Mouse (Mus musculus) intestine, embryonic 14.5 days (tissue): ENCODE measurements around the gene Dscam. TPM values are rescaled to one million over a fixed set of nuclear protein-coding genes. Genes with fewer than 3 reads are reported as not detected.

Source experiments
- ATAC-seq: fragments of 200-750 bp; cut with Nextera tagmentation; replicated peaks from 2 replicates; pipeline ENCODE4 v1.8.0; 2017; ENCODE audit warnings: low read depth, moderate number of reproducible peaks, moderate TSS enrichment, moderate library complexity; ENCODE audit not compliant: low FRiP score, low TSS enrichment
- DNase-seq: peaks from one replicate; pipeline ENCODE4 v3.0.0-alpha.2; 2018; ENCODE audit warnings: low spot score
- H3K27ac ChIP-seq: fragments of 300-500 bp; sonication (generic); 2 replicates; pipeline ENCODE4 v1.5.1; 2014; ENCODE audit warnings: low read depth, mild to moderate bottlenecking, control low read depth
- H3K27me3 ChIP-seq: fragments of 300-500 bp; sonication (generic); replicated peaks from 2 replicates; pipeline ENCODE4 v1.6.1; 2014; ENCODE audit warnings: low read length, control low read depth; ENCODE audit not compliant: control insufficient read depth, insufficient read depth
- H3K36me3 ChIP-seq: fragments of 300-500 bp; sonication (generic); 2 replicates; pipeline ENCODE4 v1.6.1; 2014; ENCODE audit warnings: low read length, control low read depth; ENCODE audit not compliant: control insufficient read depth, insufficient read depth
- H3K4me1 ChIP-seq: fragments of 300-500 bp; sonication (generic); replicated peaks from 2 replicates; pipeline ENCODE4 v1.6.1; 2014; ENCODE audit warnings: low read length, control low read depth, mixed read lengths; ENCODE audit not compliant: control insufficient read depth, insufficient read depth
- H3K4me2 ChIP-seq: fragments of 300-500 bp; sonication (generic); 2 replicates; pipeline ENCODE4 v1.6.1; 2014; ENCODE audit warnings: low read length
- H3K4me3 ChIP-seq: fragments of 300-500 bp; sonication (generic); 2 replicates; pipeline ENCODE4 v1.5.1; 2014; ENCODE audit warnings: low read depth, low read length, control low read depth, mixed read lengths
- H3K9ac ChIP-seq: fragments of 300-500 bp; sonication (generic); 2 replicates; pipeline ENCODE4 v1.6.1; 2014; ENCODE audit warnings: mild to moderate bottlenecking, low read length
- H3K9me3 ChIP-seq: fragments of 300-500 bp; sonication (generic); 2 replicates; pipeline ENCODE4 v1.6.1; 2016; ENCODE audit warnings: low read length, control low read depth; ENCODE audit not compliant: control insufficient read depth
- WGBS: fragments of 180-500 bp; shearing (Covaris S2); extraction: QIAGEN DNeasy Blood & Tissue Kit; methylation state at CpG from one replicate; pipeline ENCODE4 v1.1.7; 2014; 5-methylcytosine and 5-hydroxymethylcytosine counted together
- polyA plus RNA-seq: library from polyadenylated mRNA; unstranded; fragments of >200 nt; fragmentation: Nextera tagmentation; extraction: Ambion mirVana; gene quantifications from 2 replicates; pipeline ENCODE4 v1.2.1, GENCODE M21; 2014

Gene Dscam
- polyA plus RNA-seq, 1 experiment from 2014 or later: 0.37 TPM

DNA sequence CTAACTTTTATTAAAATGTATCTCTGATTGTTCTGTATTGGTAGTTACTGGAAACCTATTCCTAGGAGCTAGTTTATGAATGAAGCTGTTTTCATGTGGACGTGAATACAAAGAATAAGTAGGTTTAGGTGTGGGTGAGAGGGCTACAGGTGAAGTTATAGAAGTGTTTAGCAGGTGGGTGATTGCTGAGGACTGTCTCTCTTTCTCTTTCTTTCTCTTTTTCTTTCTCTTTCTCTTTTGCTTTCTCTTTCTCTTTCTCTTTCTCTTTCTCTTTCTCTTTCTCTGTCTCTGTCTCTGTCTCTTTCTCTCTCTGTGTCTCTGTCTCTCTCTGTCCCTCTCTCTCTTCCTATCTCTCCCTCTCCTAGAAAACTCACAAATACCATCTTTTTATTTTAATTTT, 20.1 kb upstream of the Dscam start:
- Histone ChIP-seq H3K4me3 (no peak overlapping the region), H3K4me1 (no peaks in the 10 kb centered on the region), H3K27ac (no peak overlapping the region), H3K9me3 (no peaks in the 10 kb centered on the region), H3K36me3 (no peaks in the 10 kb centered on the region), H3K9ac (no peak overlapping the region), H3K27me3 (no peaks in the 10 kb centered on the region), H3K4me2 (no peak overlapping the region)
- DNase-seq: no peak
- 93% methylated on average over 1 of the region's 1 CpGs for WGBS
- ATAC-seq: no peak

DNA sequence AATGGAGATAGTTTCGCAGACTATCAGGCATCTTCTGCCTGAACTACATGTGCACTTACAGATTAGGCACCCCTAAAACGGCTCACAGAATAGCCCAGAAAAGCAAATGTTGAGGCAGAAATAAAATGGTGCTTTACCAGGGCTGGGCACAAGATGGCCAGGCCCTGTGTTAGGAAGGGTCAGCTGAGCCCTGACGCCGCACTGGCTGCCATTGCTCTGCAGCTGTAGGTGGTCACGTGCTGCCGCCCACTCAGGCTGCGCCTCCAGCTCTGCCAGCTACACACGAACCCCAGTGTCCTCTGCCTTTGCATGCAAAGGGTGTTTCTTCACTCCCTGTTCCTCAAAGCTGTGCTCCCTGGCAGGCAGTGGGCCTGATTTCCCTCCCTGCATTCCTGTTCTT, 948 bp upstream of the Dscam start:
- Histone ChIP-seq H3K9me3 (no peaks in the 10 kb centered on the region), H3K4me3 (no peak overlapping the region), H3K4me2 (no peak overlapping the region), H3K27ac (no peak overlapping the region), H3K27me3 (peaks cover 58% of the 10 kb centered on the region), H3K4me1 (no peaks in the 10 kb centered on the region), H3K9ac (no peak overlapping the region), H3K36me3 (no peaks in the 10 kb centered on the region)
- DNase-seq (no peak), ATAC-seq (no peak)
- WGBS: 58% methylated on average over 8 of the region's 8 CpGs

DNA sequence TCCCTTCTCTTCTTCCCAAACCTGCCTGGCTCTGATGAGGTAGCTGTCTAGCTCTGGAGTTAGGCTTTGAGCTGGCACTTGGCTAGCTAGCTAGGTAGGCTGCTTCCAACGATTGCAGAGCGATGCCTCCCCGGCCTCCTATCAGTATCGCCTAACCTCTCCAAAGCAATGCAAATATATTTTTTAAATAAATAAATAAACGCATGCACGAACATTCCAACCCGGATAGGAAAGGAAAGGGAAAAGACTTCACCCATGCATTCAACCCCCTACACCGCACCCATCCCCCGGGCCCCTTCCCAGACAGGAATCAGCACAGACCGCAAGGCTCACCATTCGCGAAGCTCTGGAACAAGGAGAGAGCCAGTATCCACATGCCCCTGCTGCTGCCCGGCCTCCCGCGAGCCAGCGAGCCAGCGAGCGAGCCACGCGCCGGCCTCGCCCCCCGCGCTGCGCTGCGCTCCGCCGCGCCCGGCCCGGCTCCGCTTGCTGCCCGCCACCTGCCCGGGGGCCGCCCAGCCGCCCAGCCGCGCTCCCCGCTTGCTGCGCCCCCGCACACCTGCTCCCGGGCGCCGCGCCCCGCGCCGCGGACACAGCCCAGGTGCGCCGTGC, 545 bp downstream of the Dscam start:
- H3K4me3 ChIP-seq: peak overlapping the region; percentile 45
- no peaks in the 10 kb centered on the region for H3K36me3 ChIP-seq
- peak; percentile 71 for DNase-seq
- no peak overlapping the region for H3K27ac ChIP-seq
- WGBS: 1% methylated on average over 46 of the region's 51 CpGs
- peak overlapping the region; percentile 83 for H3K4me2 ChIP-seq
- peak; percentile 21; the same call in 1 of the 2 replicates for ATAC-seq
- peak overlapping the region; percentile 22; the same call in 1 of the 2 replicates for H3K9ac ChIP-seq
- peaks cover 58% of the 10 kb centered on the region for H3K27me3 ChIP-seq
- no peaks in the 10 kb centered on the region for H3K9me3 ChIP-seq
- H3K4me1 ChIP-seq: no peaks in the 10 kb centered on the region

DNA sequence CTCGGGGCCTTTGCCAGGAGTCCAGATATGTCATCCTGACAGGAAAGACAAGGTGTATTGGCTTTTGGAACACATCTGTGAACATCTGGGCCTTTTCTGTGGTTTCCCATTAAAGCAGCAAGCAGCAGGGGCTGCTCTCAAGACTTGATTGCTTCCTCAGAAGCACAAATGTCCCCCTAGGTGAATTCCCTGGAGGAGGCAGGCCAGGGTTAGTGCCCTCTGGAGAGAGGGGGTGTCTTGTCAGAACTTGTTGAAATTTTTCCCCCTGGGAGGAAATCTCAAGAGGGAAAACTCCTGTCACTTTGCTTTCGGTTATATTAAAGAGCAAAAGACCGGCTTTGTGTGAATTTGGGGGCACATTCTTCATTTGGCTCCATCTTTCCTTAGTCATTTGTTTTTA, 1.9 kb downstream of the Dscam start:
- Histone ChIP-seq H3K27me3 (peaks cover 60% of the 10 kb centered on the region), H3K27ac (no peak overlapping the region), H3K4me2 (no peak overlapping the region), H3K9ac (no peak overlapping the region), H3K9me3 (no peaks in the 10 kb centered on the region), H3K4me3 (no peak overlapping the region), H3K4me1 (no peaks in the 10 kb centered on the region), H3K36me3 (no peaks in the 10 kb centered on the region)
- 43% methylated on average over 3 of the region's 3 CpGs for WGBS
- no peak for DNase-seq
- ATAC-seq: no peak

DNA sequence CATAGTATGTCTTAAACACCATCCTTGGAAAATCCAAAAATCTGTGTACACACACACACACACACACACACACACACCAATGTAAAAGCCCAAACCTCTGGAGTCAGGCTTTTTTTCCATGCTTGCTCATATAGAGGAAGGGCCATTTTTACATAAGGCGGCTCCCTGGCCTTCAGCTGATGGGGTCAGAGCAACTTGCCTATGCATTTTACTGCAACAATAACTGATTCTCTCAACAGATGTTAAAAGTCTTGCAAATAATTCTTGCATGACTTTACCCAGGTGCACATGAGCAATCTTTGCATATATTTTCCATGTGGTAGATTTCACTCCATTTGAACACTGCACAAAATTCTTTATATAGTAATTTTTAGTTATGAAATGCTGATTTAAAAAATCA, 2.5 kb downstream of the Dscam start:
- DNase-seq (no peak), ATAC-seq (no peak)
- no peaks in the 10 kb centered on the region for H3K9me3 ChIP-seq
- 92% methylated on average over 1 of the region's 1 CpGs for WGBS
- peaks cover 59% of the 10 kb centered on the region for H3K27me3 ChIP-seq
- H3K4me3 ChIP-seq: no peak overlapping the region
- H3K4me2 ChIP-seq: no peak overlapping the region
- no peaks in the 10 kb centered on the region for H3K36me3 ChIP-seq
- H3K27ac ChIP-seq: no peak overlapping the region
- no peak overlapping the region for H3K9ac ChIP-seq
- no peaks in the 10 kb centered on the region for H3K4me1 ChIP-seq

DNA sequence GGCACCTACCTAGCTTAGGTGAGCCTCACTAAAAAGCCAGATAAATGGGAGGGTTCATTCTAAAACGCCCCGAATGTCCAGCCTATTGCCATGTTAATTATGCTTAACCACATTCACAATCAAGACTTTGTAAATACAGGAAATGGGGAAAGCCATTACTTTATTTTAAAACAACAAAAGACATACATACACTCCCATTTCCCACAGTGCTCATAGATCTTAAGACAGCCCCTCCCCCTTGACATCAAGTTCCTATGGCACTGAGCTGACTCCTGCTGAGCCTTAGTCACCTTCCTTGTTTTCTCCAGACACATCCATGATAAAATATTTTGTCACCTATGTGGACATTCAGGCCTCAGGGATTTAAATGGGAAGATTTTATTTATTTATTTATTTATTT, 4.4 kb downstream of the Dscam start:
- Histone ChIP-seq H3K36me3 (no peaks in the 10 kb centered on the region), H3K9me3 (no peaks in the 10 kb centered on the region), H3K27me3 (peaks cover 44% of the 10 kb centered on the region), H3K9ac (no peak overlapping the region), H3K4me2 (peak overlapping the region; percentile 78), H3K27ac (no peak overlapping the region), H3K4me1 (no peaks in the 10 kb centered on the region), H3K4me3 (no peak overlapping the region)
- DNase-seq (no peak), ATAC-seq (no peak)
- WGBS: 36% methylated on average over 2 of the region's 2 CpGs

DNA sequence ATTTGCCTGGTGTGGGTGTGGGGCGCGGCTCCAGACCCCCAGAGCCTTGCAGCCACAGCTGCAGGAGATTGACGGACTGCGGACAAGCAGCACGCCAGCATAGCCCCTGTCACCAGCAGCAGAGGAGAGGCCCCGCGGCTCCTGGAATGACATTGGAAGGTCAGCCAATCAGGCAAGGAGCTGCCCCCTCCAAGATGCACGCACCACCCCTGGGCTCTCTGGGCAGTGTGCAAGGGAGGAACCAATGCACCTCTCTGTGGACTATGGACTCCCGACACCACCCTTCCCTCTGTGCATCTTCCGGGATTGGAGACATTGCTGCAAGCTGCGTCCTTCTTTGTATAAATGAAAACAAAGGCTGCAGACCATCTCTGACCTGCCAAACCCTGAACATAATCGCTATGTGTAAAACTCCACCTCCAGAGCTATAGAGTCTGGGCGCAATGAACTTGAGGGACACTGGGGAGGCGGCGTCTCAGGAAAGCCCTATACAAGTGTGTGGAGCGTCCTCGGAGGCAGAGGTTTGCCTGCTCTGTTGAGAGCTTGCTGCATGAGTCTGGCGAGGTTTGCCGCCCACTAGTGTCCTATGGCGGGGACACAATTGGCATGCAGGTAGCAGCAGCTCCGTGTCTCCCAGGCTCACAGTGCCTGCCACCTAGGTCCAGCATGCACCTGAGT, 5.0 kb downstream of the Dscam start:
- H3K9me3 ChIP-seq: no peaks in the 10 kb centered on the region
- no peak overlapping the region for H3K9ac ChIP-seq
- peak; percentile 91 for ATAC-seq
- no peaks in the 10 kb centered on the region for H3K36me3 ChIP-seq
- H3K4me2 ChIP-seq: peak overlapping the region; percentile 78
- WGBS: under 1% methylated on average over 21 of the region's 21 CpGs
- no peaks in the 10 kb centered on the region for H3K4me1 ChIP-seq
- no peak overlapping the region for H3K27ac ChIP-seq
- peaks cover 38% of the 10 kb centered on the region for H3K27me3 ChIP-seq
- H3K4me3 ChIP-seq: peak overlapping the region; percentile 33
- peak; percentile 79 for DNase-seq

DNA sequence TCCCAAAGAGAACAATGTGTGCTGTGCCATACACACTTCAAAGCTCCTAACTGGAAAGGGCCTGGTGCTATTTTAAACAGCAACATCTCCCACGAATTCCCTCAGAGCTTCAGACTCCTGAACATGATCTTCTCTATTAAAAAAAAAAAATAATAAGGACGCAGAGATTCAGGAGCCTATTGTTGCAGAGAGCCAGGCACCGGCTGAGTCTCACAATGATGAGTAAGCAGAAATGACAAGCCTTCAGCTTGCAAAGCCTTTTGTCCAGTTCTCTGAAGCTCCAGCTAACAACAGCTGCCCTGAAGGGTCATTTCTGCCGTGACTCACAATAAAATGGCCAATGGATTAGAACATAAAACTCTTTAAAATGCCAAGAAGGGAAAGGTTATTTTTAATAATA, 12.3 kb downstream of the Dscam start:
- H3K9me3 ChIP-seq: no peaks in the 10 kb centered on the region
- WGBS: 73% methylated on average over 4 of the region's 4 CpGs
- no peak for ATAC-seq
- H3K4me2 ChIP-seq: no peak overlapping the region
- H3K36me3 ChIP-seq: no peaks in the 10 kb centered on the region
- H3K4me1 ChIP-seq: no peaks in the 10 kb centered on the region
- H3K27ac ChIP-seq: no peak overlapping the region
- no peak overlapping the region for H3K9ac ChIP-seq
- H3K4me3 ChIP-seq: no peak overlapping the region
- 0 out of 2 replicates have a peak, but pooled peaks cover 3% of the 10 kb centered on the region for H3K27me3 ChIP-seq
- no peak for DNase-seq
